Mouse (Mus musculus) embryonic fibroblast, embryonic 13.5 days (primary cell): ENCODE measurements around the gene Csde1.

Experiments
- CTCF ChIP-seq: IDR thresholded peaks from 2 replicates; pipeline ENCODE4 v1.5.1; 2011; ENCODE audit warnings: mild to moderate bottlenecking, control low read depth, low read length, moderate library complexity, borderline replicate concordance; ENCODE audit not compliant: insufficient read depth
- POLR2A ChIP-seq: IDR thresholded peaks from 2 replicates; pipeline ENCODE4 v1.6.1; 2011; ENCODE audit warnings: low read depth, mild to moderate bottlenecking, control low read depth, low read length, moderate library complexity

DNA sequence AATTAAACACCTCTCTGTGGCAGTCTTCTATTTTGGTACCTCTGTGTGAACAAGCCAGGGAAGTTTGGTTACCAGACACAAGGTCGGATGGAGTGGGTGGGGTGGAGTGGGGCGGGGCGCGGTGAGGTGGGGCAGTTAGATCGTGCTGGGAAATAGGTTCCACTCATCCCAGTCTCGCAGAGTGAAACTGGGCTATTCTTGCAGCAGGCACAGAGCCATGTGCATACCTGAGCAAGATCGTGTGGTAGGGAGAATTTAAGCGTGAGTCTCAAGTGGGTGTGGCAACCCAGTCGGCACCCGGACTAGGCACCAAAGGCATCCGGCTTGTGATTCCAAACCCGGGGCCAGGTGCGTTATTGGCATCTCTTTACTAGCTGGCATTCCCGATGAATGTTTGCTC lies 81.7 kb downstream of the Csde1 start:
- TF ChIP-seq CTCF (no peak), POLR2A (no peak)
